ENCODE assay signal across 9 mouse cellular contexts in genomic region chr4:133175998-133176760, GRCm38 (mm10). TPM values are rescaled to one million over a fixed set of nuclear protein-coding genes. Genes with fewer than 3 reads are reported as not detected.
DNase-seq lines count a peak whose midpoint lies in the region; ATAC-seq and TF ChIP-seq lines count a peak whose summit lies in the region.
"Had no signal": no experiment of that assay in that cellular context is flagged by ENCODE, and none has a peak within 500 bp of the region (broad histone marks: within the 10 kb centered on the region; RNA-seq: fewer than 3 reads in every experiment).

No protein-coding gene starts in this region.

- no peaks in the 10 kb centered on the region for H3K9me3 ChIP-seq in lung, postnatal 0 days (ENCODE audit: low read length)
- no peaks in the 10 kb centered on the region for H3K9me3 ChIP-seq in hindbrain, embryonic 14.5 days (ENCODE audit: control insufficient read depth, low read length)
- no peaks in the 10 kb centered on the region for H3K9me3 ChIP-seq in midbrain, embryonic 16.5 days (replicated peaks; ENCODE audit: control insufficient read depth, low read length, poor library complexity, severe bottlenecking)

- peak; percentile 23; the same call in 1 of the 2 replicates for ATAC-seq in lung, postnatal 0 days
- no peak for ATAC-seq in hindbrain, embryonic 14.5 days (ENCODE audit: low FRiP score)
- ATAC-seq in midbrain, embryonic 16.5 days: peak; percentile 60; the same call in 1 of the 2 replicates
- ATAC-seq in erythroblast, adult 5-6 weeks (replicated peaks; ENCODE audit: low FRiP score, poor library complexity, severe bottlenecking): no peak

- peak overlapping the region; percentile 33; the same call in 1 of the 2 replicates for H3K27ac ChIP-seq in cerebellum, adult 2 months (ENCODE audit: insufficient read depth, low read length)
- peak overlapping the region; percentile 76; the same call in 1 of the 2 replicates for H3K27ac ChIP-seq in lung, postnatal 0 days (ENCODE audit: low read length)
- peak overlapping the region; percentile 72 for H3K27ac ChIP-seq in hindbrain, embryonic 14.5 days
- peak overlapping the region; percentile 65 for H3K27ac ChIP-seq in midbrain, embryonic 16.5 days (ENCODE audit: low read length)

- no peak for TF ChIP-seq EP300 in lung, postnatal 0 days (IDR thresholded peaks at IDR 0.05)

- H3K27me3 ChIP-seq in cerebellum, adult 2 months (ENCODE audit: control insufficient read depth, insufficient read depth, low read length): no peaks in the 10 kb centered on the region
- no peaks in the 10 kb centered on the region for H3K27me3 ChIP-seq in lung, postnatal 0 days (replicated peaks; ENCODE audit: insufficient read depth, low read length)
- no peaks in the 10 kb centered on the region for H3K27me3 ChIP-seq in hindbrain, embryonic 14.5 days (ENCODE audit: control insufficient read depth, insufficient read depth, low read length)
- no peaks in the 10 kb centered on the region for H3K27me3 ChIP-seq in midbrain, embryonic 16.5 days (ENCODE audit: control insufficient read depth, insufficient read depth, low read depth, low read length)

- H3K36me3 ChIP-seq in lung, postnatal 0 days (ENCODE audit: insufficient read depth, low read length): peaks cover 18% of the 10 kb centered on the region; the same call in 1 of the 2 replicates
- 0 out of 2 replicates have a peak, but pooled peaks cover 10% of the 10 kb centered on the region for H3K36me3 ChIP-seq in hindbrain, embryonic 14.5 days (replicated peaks; ENCODE audit: control insufficient read depth, insufficient read depth)
- H3K36me3 ChIP-seq in midbrain, embryonic 16.5 days (ENCODE audit: control insufficient read depth, insufficient read depth, low read length): no peaks in the 10 kb centered on the region

- peak overlapping the region; percentile 3 for H3K4me3 ChIP-seq in cerebellum, adult 2 months (replicated peaks; ENCODE audit: insufficient read depth, low read depth, low read length)
- no peak overlapping the region for H3K4me3 ChIP-seq in lung, postnatal 0 days (ENCODE audit: low read depth, low read length)
- no peak overlapping the region for H3K4me3 ChIP-seq in hindbrain, embryonic 14.5 days (replicated peaks; ENCODE audit: low read length)
- H3K4me3 ChIP-seq in midbrain, embryonic 16.5 days (ENCODE audit: low read depth, low read length): no peak overlapping the region

- DNase-seq in cerebellum, adult 2 months: peak; percentile 39 to 40
- DNase-seq in cerebellum, adult 11-12 months: no peak
- peak; percentile 53 for DNase-seq in lung, postnatal 0 days (ENCODE audit: low spot score)
- DNase-seq in lung, adult 18-20 months: no peak
- no peak for DNase-seq in hindbrain, embryonic 14.5 days (ENCODE audit: low spot score)
- no peak for DNase-seq in right cerebral cortex, postnatal 25 days

- peaks cover 18% of the 10 kb centered on the region for H3K4me1 ChIP-seq in cerebellum, adult 2 months (ENCODE audit: control insufficient read depth, insufficient read depth, low read length)
- peaks cover 15% of the 10 kb centered on the region for H3K4me1 ChIP-seq in lung, postnatal 0 days (ENCODE audit: insufficient read depth, low read depth, low read length)
- H3K4me1 ChIP-seq in hindbrain, embryonic 14.5 days (replicated peaks; ENCODE audit: control insufficient read depth, insufficient read depth, low read length): peaks cover 22% of the 10 kb centered on the region
- peaks cover 18% of the 10 kb centered on the region for H3K4me1 ChIP-seq in midbrain, embryonic 16.5 days (ENCODE audit: control insufficient read depth, insufficient read depth, low read length)

- no peak overlapping the region for H3K4me2 ChIP-seq in lung, postnatal 0 days (replicated peaks; ENCODE audit: low read depth, low read length)
- H3K4me2 ChIP-seq in hindbrain, embryonic 14.5 days (replicated peaks): peak overlapping the region; percentile 28
- peak overlapping the region; percentile 36; the same call in 1 of the 2 replicates for H3K4me2 ChIP-seq in midbrain, embryonic 16.5 days (ENCODE audit: low read length)

- no peak overlapping the region for H3K9ac ChIP-seq in lung, postnatal 0 days (replicated peaks; ENCODE audit: low read depth)
- peak overlapping the region; percentile 35 for H3K9ac ChIP-seq in hindbrain, embryonic 14.5 days
- peak overlapping the region; percentile 27; the same call in 1 of the 2 replicates for H3K9ac ChIP-seq in midbrain, embryonic 16.5 days (ENCODE audit: low read depth, low read length)

- TF ChIP-seq CTCF in cerebellum, adult 2 months (IDR thresholded peaks at IDR 0.05; ENCODE audit: borderline replicate concordance, insufficient read depth, low read depth, low read length): no peak
- no peak for TF ChIP-seq CTCF in lung, postnatal 0 days (IDR thresholded peaks at IDR 0.05)

- WGBS in cerebellum, adult 2 months: 21% methylated on average over 14 of the region's 14 CpGs
- WGBS in lung, postnatal 0 days: 42% methylated on average over 14 of the region's 14 CpGs
- 45% methylated on average over 14 of the region's 14 CpGs for WGBS in hindbrain, embryonic 14.5 days
- 41% methylated on average over 14 of the region's 14 CpGs for WGBS in midbrain, embryonic 16.5 days

- no peak for TF ChIP-seq POLR2A in cerebellum, adult 2 months (IDR thresholded peaks at IDR 0.05; ENCODE audit: borderline replicate concordance, insufficient read depth, low read length)

RNA-seq across cellular contexts. Expression of gene Cd164l2, which starts 35.8 kb away (rescaled TPM):
- 7.4 and 10.9 TPM in 2 replicates for polyA plus RNA-seq in cerebellum, adult 2 months (2012; rRNA removed)
- polyA plus RNA-seq in lung, postnatal 0 days (2015; fragmentation: Nextera tagmentation; extraction: Ambion mirVana): 8.7 and 10.3 TPM in 2 replicates
- 2.2 TPM in 2 replicates for polyA plus RNA-seq in hindbrain, embryonic 14.5 days (2014; fragmentation: Nextera tagmentation; extraction: Ambion mirVana)
- polyA plus RNA-seq in midbrain, embryonic 16.5 days (2015; fragmentation: Nextera tagmentation; extraction: Ambion mirVana): 3.8 and 4.1 TPM in 2 replicates
- total RNA-seq in erythroblast, adult 5-6 weeks (2015; ENCODE audit: low replicate concordance): not detected in 2 replicates
- not detected in 2 replicates for total RNA-seq in erythroblast, adult 5-6 weeks (2017; ENCODE audit: low replicate concordance)
- total RNA-seq: common myeloid progenitor, adult 5-6 weeks had no signal

RNA-seq across cellular contexts. Expression of gene Gpr3, which starts 36.2 kb away (rescaled TPM):
- 10.1 and 10.9 TPM in 2 replicates for polyA plus RNA-seq in cerebellum, adult 2 months (2012; rRNA removed)
- not detected in 2 replicates for polyA plus RNA-seq in lung, postnatal 0 days (2015; fragmentation: Nextera tagmentation; extraction: Ambion mirVana)
- 1.5 and 2.3 TPM in 2 replicates for polyA plus RNA-seq in hindbrain, embryonic 14.5 days (2014; fragmentation: Nextera tagmentation; extraction: Ambion mirVana)
- 1.5 and 2.0 TPM in 2 replicates for polyA plus RNA-seq in midbrain, embryonic 16.5 days (2015; fragmentation: Nextera tagmentation; extraction: Ambion mirVana)
- total RNA-seq in erythroblast, adult 5-6 weeks (2015; ENCODE audit: low replicate concordance): not detected in 2 replicates
- total RNA-seq in erythroblast, adult 5-6 weeks (2017; ENCODE audit: low replicate concordance): not detected in 2 replicates
- total RNA-seq: common myeloid progenitor, adult 5-6 weeks had no signal

RNA-seq across cellular contexts. Expression of gene Wasf2, which starts 45.9 kb away (rescaled TPM):
- polyA plus RNA-seq in cerebellum, adult 2 months (2012; rRNA removed): 15.0 and 16.3 TPM in 2 replicates
- polyA plus RNA-seq in lung, postnatal 0 days (2015; fragmentation: Nextera tagmentation; extraction: Ambion mirVana): 149 and 153 TPM in 2 replicates
- 21.0 and 23.9 TPM in 2 replicates for polyA plus RNA-seq in hindbrain, embryonic 14.5 days (2014; fragmentation: Nextera tagmentation; extraction: Ambion mirVana)
- 20.1 and 27.1 TPM in 2 replicates for polyA plus RNA-seq in midbrain, embryonic 16.5 days (2015; fragmentation: Nextera tagmentation; extraction: Ambion mirVana)
- 49.6 and 78.6 TPM in 2 replicates for total RNA-seq in erythroblast, adult 5-6 weeks (2015; ENCODE audit: low replicate concordance)
- 40.3 and 58.8 TPM in 2 replicates for total RNA-seq in erythroblast, adult 5-6 weeks (2017; ENCODE audit: low replicate concordance)

Comparison
In these comparisons a context has a peak if more than half of its experiments do, and no peak if none do; other contexts are left out.
1. DNase-seq: peak in cerebellum, adult 2 months (2 of 2) and lung, postnatal 0 days (single experiment); none in cerebellum, adult 11-12 months (single experiment), lung, adult 18-20 months (0 of 2), hindbrain, embryonic 14.5 days (single experiment) and right cerebral cortex, postnatal 25 days (single experiment).
2. ATAC-seq: peak in lung, postnatal 0 days (single experiment) and midbrain, embryonic 16.5 days (single experiment); none in hindbrain, embryonic 14.5 days (single experiment) and erythroblast, adult 5-6 weeks (single experiment).
3. Peak in every context shown above with its lines, with median percentiles within 50 percentile points of each other: H3K27ac ChIP-seq.